Mouse (Mus musculus) urinary bladder, adult 2 months (tissue): ENCODE data around the gene Slc25a51. TPM values are rescaled to one million over a fixed set of nuclear protein-coding genes. Genes with fewer than 3 reads are reported as not detected.
A peak's percentile ranks its signal among the peaks of the same experiment; 100 is the strongest.

Experiments
- DNase-seq: peaks from one replicate; pipeline ENCODE4 v3.0.0; 2022; ENCODE audit warnings: low spot score
- polyA plus RNA-seq: library from polyadenylated mRNA; depleted of rRNA; stranded (reverse); fragments of >200 nt; gene quantifications from 2 replicates; pipeline ENCODE4 v1.2.3, GENCODE M21; 2012; rRNA removed

Slc25a51 gene
- polyA plus RNA-seq, result 67.1 and 71.5 TPM in 2 replicates

- DNase-seq, result peak; percentile 85
Observed at GRCm38 (mm10) chr4:45408427-45409132, at the start of gene Slc25a51. Slc25a51 (minus strand) TSS chr4:45408766.

GRCm38 (mm10) chr4:45457543-45457942 is 49.0 kb upstream of the Slc25a51 start:
- no peak for DNase-seq

GRCm38 (mm10) chr4:45455001-45455400 is 46.4 kb upstream of the Slc25a51 start:
- no peak for DNase-seq

- DNase-seq, result no peak
Observed at GRCm38 (mm10) chr4:45453271-45453851, 44.8 kb upstream of the Slc25a51 start.

GRCm38 (mm10) chr4:45452569-45453111 is 44.1 kb upstream of the Slc25a51 start:
- no peak for DNase-seq

GRCm38 (mm10) chr4:45449012-45449411 is 40.4 kb upstream of the Slc25a51 start:
- no peak for DNase-seq

GRCm38 (mm10) chr4:45448481-45448880 is 39.9 kb upstream of the Slc25a51 start:
- DNase-seq, result no peak

- no peak for DNase-seq
Observed at GRCm38 (mm10) chr4:45447196-45447595, 38.6 kb upstream of the Slc25a51 start.

- no peak for DNase-seq
Observed at GRCm38 (mm10) chr4:45445235-45445634, 36.7 kb upstream of the Slc25a51 start.

GRCm38 (mm10) chr4:45444813-45445212 is 36.2 kb upstream of the Slc25a51 start:
- DNase-seq, result no peak

- no peak for DNase-seq
Observed at GRCm38 (mm10) chr4:45443652-45444051, 35.1 kb upstream of the Slc25a51 start.

- DNase-seq, result no peak
Observed at GRCm38 (mm10) chr4:45442237-45442636, 33.7 kb upstream of the Slc25a51 start.

- no peak for DNase-seq
Observed at GRCm38 (mm10) chr4:45441778-45442177, 33.2 kb upstream of the Slc25a51 start.

- DNase-seq, result no peak
Observed at GRCm38 (mm10) chr4:45439281-45439680, 30.7 kb upstream of the Slc25a51 start.

GRCm38 (mm10) chr4:45437010-45437409 is 28.4 kb upstream of the Slc25a51 start:
- no peak for DNase-seq

- DNase-seq, result no peak
Observed at GRCm38 (mm10) chr4:45436383-45436913, 27.9 kb upstream of the Slc25a51 start.

- no peak for DNase-seq
Observed at GRCm38 (mm10) chr4:45435899-45436298, 27.3 kb upstream of the Slc25a51 start.

GRCm38 (mm10) chr4:45434681-45435080 is 26.1 kb upstream of the Slc25a51 start:
- no peak for DNase-seq

GRCm38 (mm10) chr4:45434071-45434470 is 25.5 kb upstream of the Slc25a51 start:
- no peak for DNase-seq

- DNase-seq, result no peak
Observed at GRCm38 (mm10) chr4:45431806-45432205, 23.2 kb upstream of the Slc25a51 start.

GRCm38 (mm10) chr4:45431316-45431715 is 22.8 kb upstream of the Slc25a51 start:
- DNase-seq, result no peak

- DNase-seq, result no peak
Observed at GRCm38 (mm10) chr4:45429451-45429850, 20.9 kb upstream of the Slc25a51 start.
